Mouse (Mus musculus) midbrain, embryonic 10.5 days (tissue): Measurements from ENCODE around the gene Hoxb6. TPM values are rescaled to one million over a fixed set of nuclear protein-coding genes. Genes with fewer than 3 reads are reported as not detected.
A peak's percentile ranks its signal among the peaks of the same experiment; 100 is the strongest.

Experiments used
- DNase-seq: peaks from one replicate; pipeline ENCODE4 v3.0.0-alpha.2; 2017; ENCODE audit warnings: low spot score
- H3K27ac ChIP-seq: fragments of 300-500 bp; sonication (generic); replicated peaks from 2 replicates; pipeline ENCODE4 v1.5.1; 2016; ENCODE audit warnings: mild to moderate bottlenecking
- H3K27me3 ChIP-seq: fragments of 300-500 bp; sonication (generic); 2 replicates; pipeline ENCODE4 v1.6.1; 2016; ENCODE audit warnings: low read depth, mild to moderate bottlenecking; ENCODE audit not compliant: poor library complexity, severe bottlenecking
- H3K36me3 ChIP-seq: fragments of 300-500 bp; sonication (generic); 2 replicates; pipeline ENCODE4 v1.6.1; 2016; ENCODE audit warnings: mild to moderate bottlenecking, moderate library complexity
- H3K4me1 ChIP-seq: fragments of 300-500 bp; sonication (generic); 2 replicates; pipeline ENCODE4 v1.6.1; 2016
- H3K4me3 ChIP-seq: fragments of 300-500 bp; sonication (generic); 2 replicates; pipeline ENCODE4 v1.5.1; 2016; ENCODE audit warnings: mild to moderate bottlenecking, moderate library complexity
- H3K9me3 ChIP-seq: fragments of 300-500 bp; sonication (generic); replicated peaks from 2 replicates; pipeline ENCODE4 v1.6.1; 2016; ENCODE audit warnings: mild to moderate bottlenecking
- WGBS: fragments of 180-500 bp; shearing (Covaris S2); methylation state at CpG from one replicate; pipeline ENCODE4 v1.1.7; 2016; 5-methylcytosine and 5-hydroxymethylcytosine counted together
- polyA plus RNA-seq: library from polyadenylated mRNA; unstranded; fragments of >200 nt; fragmentation: Nextera tagmentation; extraction: Ambion mirVana; gene quantifications from 2 replicates; pipeline ENCODE4 v1.2.1, GENCODE M21; 2016

Gene Hoxb6
- polyA plus RNA-seq, 1 experiment from 2014 or later, result not detected

- no peak for DNase-seq
- H3K4me3 ChIP-seq, result no peak overlapping the region
- peaks cover 100% of the 10 kb centered on the region for H3K27me3 ChIP-seq
- WGBS, result 7% methylated on average over 6 of the region's 6 CpGs
- H3K36me3 ChIP-seq, result no peaks in the 10 kb centered on the region
- H3K4me1 ChIP-seq, result peaks cover 19% of the 10 kb centered on the region
- H3K9me3 ChIP-seq, result no peaks in the 10 kb centered on the region
- no peak overlapping the region for H3K27ac ChIP-seq
Observed at GRCm38 (mm10) chr11:96344878-96345159, 52.5 kb downstream of the Hoxb6 start.

GRCm38 (mm10) chr11:96345220-96345892 lies 53.1 kb downstream of the Hoxb6 start:
- WGBS, result 1% methylated on average over 45 of the region's 56 CpGs
- no peaks in the 10 kb centered on the region for H3K36me3 ChIP-seq
- DNase-seq, result no peak
- peaks cover 100% of the 10 kb centered on the region for H3K27me3 ChIP-seq
- no peak overlapping the region for H3K4me3 ChIP-seq
- H3K27ac ChIP-seq, result no peak overlapping the region
- H3K4me1 ChIP-seq, result peaks cover 19% of the 10 kb centered on the region
- H3K9me3 ChIP-seq, result no peaks in the 10 kb centered on the region

GRCm38 (mm10) chr11:96345893-96346806 lies 53.9 kb downstream of the Hoxb6 start:
- Histone ChIP-seq H3K27ac (no peak overlapping the region), H3K36me3 (no peaks in the 10 kb centered on the region), H3K4me1 (peaks cover 15% of the 10 kb centered on the region; the same call in 1 of the 2 replicates), H3K9me3 (no peaks in the 10 kb centered on the region), H3K27me3 (peaks cover 100% of the 10 kb centered on the region), H3K4me3 (no peak overlapping the region)
- no peak for DNase-seq
- 2% methylated on average over 45 of the region's 45 CpGs for WGBS

- H3K9me3 ChIP-seq, result no peaks in the 10 kb centered on the region
- no peak overlapping the region for H3K27ac ChIP-seq
- H3K36me3 ChIP-seq, result no peaks in the 10 kb centered on the region
- WGBS, result 10% methylated on average over 5 of the region's 5 CpGs
- peaks cover 100% of the 10 kb centered on the region for H3K27me3 ChIP-seq
- peaks cover 11% of the 10 kb centered on the region; the same call in 1 of the 2 replicates for H3K4me1 ChIP-seq
- no peak overlapping the region for H3K4me3 ChIP-seq
- DNase-seq, result no peak
Observed at GRCm38 (mm10) chr11:96346916-96347520, 54.7 kb downstream of the Hoxb6 start.

GRCm38 (mm10) chr11:96347717-96348116 lies 55.4 kb downstream of the Hoxb6 start:
- no peaks in the 10 kb centered on the region for H3K36me3 ChIP-seq

GRCm38 (mm10) chr11:96348141-96348928 lies 56.1 kb downstream of the Hoxb6 start:
- DNase-seq, result no peak
- 2% methylated on average over 21 of the region's 21 CpGs for WGBS
- H3K27me3 ChIP-seq, result peaks cover 100% of the 10 kb centered on the region
- no peak overlapping the region for H3K27ac ChIP-seq
- H3K4me3 ChIP-seq, result no peak overlapping the region
- H3K9me3 ChIP-seq, result no peaks in the 10 kb centered on the region
- H3K36me3 ChIP-seq, result no peaks in the 10 kb centered on the region
- H3K4me1 ChIP-seq, result peaks cover 18% of the 10 kb centered on the region

More at GRCm38 (mm10) chr11:96347717-96348116, 55.4 kb downstream of the Hoxb6 start:
- peaks cover 11% of the 10 kb centered on the region; the same call in 1 of the 2 replicates for H3K4me1 ChIP-seq
- no peak overlapping the region for H3K27ac ChIP-seq
- H3K27me3 ChIP-seq, result peaks cover 100% of the 10 kb centered on the region
- 5% methylated on average over 4 of the region's 4 CpGs for WGBS
- H3K4me3 ChIP-seq, result no peak overlapping the region
- DNase-seq, result no peak
- no peaks in the 10 kb centered on the region for H3K9me3 ChIP-seq

- Histone ChIP-seq H3K27ac (no peak overlapping the region), H3K4me1 (peaks cover 19% of the 10 kb centered on the region), H3K4me3 (no peak overlapping the region), H3K36me3 (no peaks in the 10 kb centered on the region), H3K9me3 (no peaks in the 10 kb centered on the region), H3K27me3 (peaks cover 100% of the 10 kb centered on the region)
- 9% methylated on average over 3 of the region's 3 CpGs for WGBS
- no peak for DNase-seq
Observed at GRCm38 (mm10) chr11:96348988-96349387, 56.7 kb downstream of the Hoxb6 start.

GRCm38 (mm10) chr11:96349491-96350340 lies 57.4 kb downstream of the Hoxb6 start:
- peak; percentile 52 for DNase-seq
- Histone ChIP-seq H3K27ac (no peak overlapping the region), H3K4me1 (peaks cover 23% of the 10 kb centered on the region), H3K27me3 (peaks cover 100% of the 10 kb centered on the region), H3K4me3 (no peak overlapping the region), H3K36me3 (no peaks in the 10 kb centered on the region), H3K9me3 (no peaks in the 10 kb centered on the region)
- WGBS, result under 1% methylated on average over 14 of the region's 14 CpGs

GRCm38 (mm10) chr11:96350341-96350624 lies 58.0 kb downstream of the Hoxb6 start, which contains the start of gene Hoxb2:
Gene Hoxb2, plus strand, starts transcription at chr11:96350525.
- H3K9me3 ChIP-seq, result no peaks in the 10 kb centered on the region
- H3K27ac ChIP-seq, result no peak within 1 kb of the TSS
- peaks cover 100% of the 10 kb centered on the region for H3K27me3 ChIP-seq
- no peak within 1 kb of the TSS for H3K4me3 ChIP-seq
- peaks cover 24% of the 10 kb centered on the region for H3K4me1 ChIP-seq
- no peak for DNase-seq
- WGBS, result 2% methylated on average over 2 of the region's 2 CpGs
- H3K36me3 ChIP-seq, result no peaks in the 10 kb centered on the region

- no peak overlapping the region for H3K27ac ChIP-seq
- peaks cover 19% of the 10 kb centered on the region for H3K4me1 ChIP-seq
- no peaks in the 10 kb centered on the region for H3K36me3 ChIP-seq
- WGBS, result 3% methylated on average over 2 of the region's 2 CpGs
- peak; percentile 28 for DNase-seq
- H3K9me3 ChIP-seq, result no peaks in the 10 kb centered on the region
- no peak overlapping the region for H3K4me3 ChIP-seq
- H3K27me3 ChIP-seq, result peaks cover 100% of the 10 kb centered on the region
Observed at GRCm38 (mm10) chr11:96350791-96351190, 58.5 kb downstream of the Hoxb6 start.
